Mouse (Mus musculus): ENCODE results near the gene Lemd2.

DNA sequence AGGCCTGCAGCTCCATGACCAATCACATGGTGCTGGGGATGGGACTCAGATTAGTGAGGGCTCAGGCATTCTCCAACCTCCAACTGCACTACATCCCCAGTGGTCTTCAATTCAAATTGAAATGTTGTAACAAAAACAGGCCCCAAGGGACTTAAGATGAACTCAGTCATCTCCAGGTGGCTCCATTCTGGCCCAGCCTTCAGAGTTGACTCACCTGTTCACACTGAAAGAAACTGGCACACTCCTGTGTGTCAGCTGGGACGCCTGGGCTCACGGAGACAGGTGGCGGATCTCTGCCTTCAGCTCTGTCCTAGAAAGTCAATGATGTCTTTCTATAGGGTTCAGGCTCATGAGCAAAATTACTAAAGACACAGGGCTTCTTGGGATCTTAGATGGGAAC, 18.2 kb downstream of the Lemd2 start:
- no peak for TF ChIP-seq POLR2A (IDR thresholded peaks at IDR 0.05; ENCODE audit: low read depth, low read length)
- no peak for TF ChIP-seq CTCF (IDR thresholded peaks at IDR 0.05; ENCODE audit: extremely low read depth, insufficient read depth, insufficient read length, insufficient replicate concordance)
